Mouse (Mus musculus): ENCODE data around the gene Hat1.
A peak's percentile ranks its signal among the peaks of the same experiment; 100 is the strongest.

Gene Hat1

DNA sequence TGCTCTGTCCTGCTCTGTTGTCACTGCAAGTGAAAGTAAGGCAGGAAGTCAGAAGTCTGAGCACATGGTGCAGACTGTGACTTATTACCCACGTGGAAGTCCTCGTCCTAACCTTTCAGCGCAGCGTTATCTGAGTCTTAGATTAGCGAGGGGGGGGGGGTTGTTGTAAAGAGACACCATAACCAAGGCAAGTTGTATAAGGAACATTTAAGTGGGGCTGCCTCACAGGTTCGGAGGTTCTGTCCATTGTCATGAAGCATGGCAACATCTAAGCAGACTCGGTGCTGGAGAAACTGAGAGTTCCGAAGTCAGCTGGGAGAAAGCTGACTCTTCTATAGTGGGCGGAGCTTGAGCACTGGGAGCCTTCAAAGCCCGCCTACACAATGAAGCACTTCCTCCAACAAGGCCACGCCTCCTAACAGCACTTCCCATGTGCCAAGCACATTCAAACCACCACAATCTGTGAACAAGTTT is 12.3 kb upstream of the Hat1 start:
- no peak for DNase-seq (ENCODE audit: low spot score)

DNA sequence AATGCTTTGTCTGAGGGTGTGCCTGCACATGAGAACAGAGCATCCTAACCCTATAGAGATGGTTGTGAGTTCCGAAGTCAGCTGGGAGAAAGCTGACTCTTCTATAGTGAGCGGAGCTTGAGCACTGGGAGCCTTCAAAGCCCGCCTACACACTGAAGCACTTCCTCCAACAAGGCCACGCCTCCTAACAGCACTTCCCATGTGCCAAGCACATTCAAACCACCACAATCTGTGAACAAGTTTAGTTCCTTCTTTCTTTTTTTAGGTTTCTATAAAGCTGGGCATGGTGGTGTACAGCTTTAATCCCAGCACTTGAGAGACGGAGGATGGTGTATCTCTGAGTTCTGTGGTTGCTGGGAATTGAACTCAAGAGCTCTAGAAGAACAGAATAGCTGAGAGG is 11.3 kb upstream of the Hat1 start:
- no peak for DNase-seq (ENCODE audit: low spot score)

DNA sequence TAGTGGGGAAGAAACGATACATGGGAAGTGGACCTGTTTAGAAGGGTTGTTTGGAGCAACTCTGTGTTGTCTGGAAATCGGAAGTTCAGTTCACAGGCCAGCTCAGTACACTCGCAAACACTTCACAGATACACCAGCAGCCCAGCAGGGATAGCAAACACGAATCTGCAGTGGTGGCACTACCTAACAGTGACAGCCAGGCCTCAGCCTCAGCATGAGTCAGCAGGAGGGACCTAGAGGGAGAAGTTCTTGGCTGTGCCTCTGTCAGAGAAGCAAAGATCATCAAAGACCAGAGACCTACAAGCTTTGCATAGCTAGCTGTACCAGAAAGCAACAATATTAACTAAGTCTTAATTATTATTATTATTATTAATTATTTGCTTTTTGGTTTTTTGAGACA is 6.8 kb upstream of the Hat1 start:
- no peak for DNase-seq (ENCODE audit: low spot score)

DNA sequence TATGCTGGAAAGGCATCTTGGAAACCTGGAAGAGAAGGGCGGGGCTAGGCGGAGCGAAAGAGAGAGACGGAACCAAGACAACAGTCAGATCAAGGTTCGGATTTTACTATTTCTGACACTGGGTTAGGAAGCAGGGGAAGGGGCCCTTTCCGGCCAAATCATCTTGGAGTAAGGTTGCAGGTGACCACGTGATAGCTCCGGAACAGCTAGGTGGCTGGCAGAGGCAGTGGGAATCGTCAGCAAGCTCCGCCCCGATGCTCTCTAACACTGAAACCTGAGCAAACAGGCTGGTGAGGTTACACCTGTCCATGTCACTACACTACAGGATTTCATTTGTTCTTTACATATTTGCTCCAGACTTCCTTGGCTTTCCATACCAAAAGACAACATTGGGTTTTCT is 4.9 kb upstream of the Hat1 start:
- no peak for DNase-seq (ENCODE audit: low spot score)

DNA sequence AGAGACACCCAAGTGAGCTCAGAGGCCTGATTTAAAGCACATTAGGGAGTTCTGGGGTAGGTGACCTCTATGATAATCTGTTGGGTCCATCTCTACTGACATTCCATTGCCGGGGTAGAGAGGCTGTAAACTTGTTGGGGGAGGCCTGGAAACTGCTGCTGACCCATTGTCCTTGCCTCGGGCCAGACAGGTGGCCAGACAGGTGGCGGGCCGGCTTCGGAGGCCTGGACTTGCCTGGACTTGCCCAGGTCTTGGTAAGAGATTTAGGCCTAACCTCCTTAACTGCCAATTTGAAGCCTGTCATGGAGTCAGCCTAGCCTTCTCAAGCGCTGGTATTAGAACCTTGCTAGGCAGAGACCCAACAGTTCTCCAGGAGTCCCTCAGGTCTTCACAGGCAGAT is 992 bp upstream of the Hat1 start:
- DNase-seq (ENCODE audit: low spot score): no peak

DNA sequence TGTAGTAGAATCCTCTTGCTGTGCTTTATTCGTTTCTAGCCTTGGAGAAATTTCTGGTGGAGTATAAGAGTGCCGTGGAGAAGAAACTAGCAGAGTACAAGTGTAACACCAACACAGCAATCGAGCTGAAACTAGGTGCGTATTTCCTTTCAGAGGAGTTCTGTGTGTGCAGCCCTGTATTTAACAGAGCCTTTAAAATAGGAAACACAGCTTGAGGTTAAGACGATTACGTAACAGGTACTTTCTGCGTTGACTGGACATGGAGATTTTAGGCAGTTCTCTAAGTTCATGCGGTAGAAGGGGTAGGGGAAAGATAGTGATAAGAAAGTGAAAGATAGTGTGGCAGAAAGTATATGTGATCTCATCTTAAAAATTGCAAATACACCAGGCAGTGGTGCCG is 1.1 kb downstream of the Hat1 start:
- DNase-seq (ENCODE audit: low spot score): no peak

DNA sequence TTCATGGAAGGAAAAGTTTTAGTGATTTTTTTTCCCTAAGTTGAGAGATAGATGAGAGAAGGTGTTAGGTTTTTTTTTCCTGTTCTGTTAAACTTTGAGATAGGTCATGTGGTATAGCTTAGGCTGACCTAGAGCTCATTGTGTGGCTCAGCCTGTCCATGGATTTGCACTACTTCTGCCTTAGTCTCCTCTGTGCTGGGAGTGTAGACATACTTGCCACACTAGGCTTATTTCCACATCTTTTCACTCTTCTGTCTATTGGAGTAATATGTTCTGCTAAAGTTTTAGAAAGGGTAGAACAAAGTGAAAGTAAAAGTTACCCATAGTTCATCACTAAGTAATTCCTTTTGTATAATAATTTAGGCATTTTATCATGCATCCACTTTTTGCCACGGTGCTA is 16.9 kb downstream of the Hat1 start:
- DNase-seq (ENCODE audit: low spot score): no peak

DNA sequence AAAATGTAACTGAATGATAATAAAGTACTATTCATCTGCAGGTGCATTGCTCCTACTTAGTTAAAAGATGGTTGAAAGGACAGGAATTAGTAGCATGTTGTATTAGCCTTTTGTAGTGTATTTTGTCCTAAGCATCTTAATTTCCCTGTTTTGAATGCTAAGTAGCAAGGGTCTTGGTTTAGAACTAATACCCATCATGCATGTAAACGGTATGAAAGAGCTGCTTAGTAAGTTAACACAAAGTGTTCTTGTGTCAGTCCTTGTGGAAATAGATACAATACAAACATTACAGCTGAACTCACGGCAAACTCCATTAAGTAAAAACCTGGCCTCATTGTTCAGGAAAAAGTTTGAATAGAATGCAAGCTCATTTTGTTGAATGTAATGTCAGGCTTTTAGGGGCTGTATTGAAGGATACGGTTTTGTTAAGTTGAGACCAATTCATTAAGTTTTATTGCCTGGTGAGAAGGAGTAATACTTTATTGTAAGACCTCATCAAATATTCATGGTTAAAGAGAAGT is 30.1 kb downstream of the Hat1 start:
- no peak for DNase-seq (ENCODE audit: low spot score)

DNA sequence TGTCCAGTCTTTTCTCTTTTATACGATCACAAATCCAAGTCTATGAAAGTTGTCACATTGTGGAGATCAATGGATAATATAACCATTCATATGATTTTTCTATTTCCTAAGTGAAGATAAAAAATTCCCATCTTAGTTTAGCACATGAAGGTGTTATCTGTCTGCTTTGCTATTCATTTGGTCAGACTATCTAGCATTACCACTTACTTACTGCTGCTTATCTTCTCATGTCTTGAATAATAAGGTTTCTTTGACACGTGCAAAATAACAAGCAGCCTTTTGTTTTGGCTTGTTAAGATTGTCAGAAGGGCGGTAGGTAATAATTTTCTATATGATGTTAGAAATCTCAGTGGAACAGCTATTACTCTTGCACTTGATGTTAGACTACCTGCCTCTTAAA is 30.6 kb downstream of the Hat1 start:
- DNase-seq (ENCODE audit: low spot score): no peak

DNA sequence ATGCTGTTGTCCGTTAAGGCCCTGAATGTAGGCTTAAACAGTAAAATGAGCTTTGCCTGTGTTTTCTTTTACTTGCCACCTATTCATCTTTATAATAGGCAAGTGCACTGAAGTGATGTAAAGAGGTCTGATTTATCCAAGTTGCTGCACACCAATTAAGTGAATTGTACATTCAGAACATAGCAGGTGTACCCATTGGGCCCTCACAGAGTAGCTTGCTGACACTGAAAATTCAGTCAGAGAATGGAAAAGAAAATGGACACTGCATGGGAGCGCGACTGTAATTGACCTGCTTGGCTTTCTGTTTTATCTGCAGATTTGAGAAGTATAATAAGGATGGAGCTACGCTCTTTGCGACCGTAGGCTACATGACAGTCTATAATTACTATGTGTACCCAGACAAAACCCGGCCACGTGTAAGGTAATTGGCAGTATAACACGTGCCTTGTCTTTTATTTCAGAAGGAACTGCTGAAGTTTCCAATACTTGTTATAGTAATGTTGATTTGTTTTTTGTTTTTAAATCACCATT is 32.2 kb downstream of the Hat1 start:
- DNase-seq (ENCODE audit: low spot score): no peak

DNA sequence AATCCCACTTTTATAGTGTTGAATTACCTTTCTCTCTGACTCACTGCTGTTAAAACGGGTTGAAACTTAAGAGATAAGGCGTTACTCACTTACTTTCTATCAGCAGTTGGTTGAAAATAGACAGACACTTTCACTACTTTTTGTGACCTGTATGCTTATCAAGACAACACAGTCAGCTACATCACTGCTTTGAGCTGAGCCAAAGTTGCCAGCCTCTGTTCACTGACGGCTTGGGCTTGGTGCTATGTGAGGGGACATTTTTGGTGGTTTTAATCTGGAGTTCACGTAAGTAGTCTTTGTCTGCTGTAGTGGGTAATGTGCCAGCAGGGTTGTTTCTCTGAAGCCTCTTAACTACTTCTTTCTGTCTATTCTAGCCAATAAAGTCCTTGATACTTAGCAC is 35.8 kb downstream of the Hat1 start:
- DNase-seq (ENCODE audit: low spot score): no peak

DNA sequence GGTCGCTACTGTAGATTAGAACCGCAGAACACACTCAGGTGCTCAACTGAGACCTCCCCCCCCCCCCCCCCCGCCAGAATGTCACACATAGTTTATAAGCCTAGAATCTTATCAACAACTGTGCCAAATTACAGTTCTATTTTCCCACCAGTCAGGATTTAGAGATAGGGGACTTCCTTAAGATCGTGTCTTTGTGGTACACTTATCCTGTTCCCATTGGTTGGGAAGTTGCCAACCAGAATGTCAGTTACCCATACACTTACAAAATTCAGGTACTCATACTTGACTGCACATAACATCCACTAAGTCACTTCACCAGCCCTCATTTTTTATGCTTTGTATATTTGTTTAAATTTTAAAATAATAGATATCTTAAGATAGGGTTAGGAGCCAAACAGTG is 46.7 kb downstream of the Hat1 start:
- DNase-seq (ENCODE audit: low spot score): no peak

DNA sequence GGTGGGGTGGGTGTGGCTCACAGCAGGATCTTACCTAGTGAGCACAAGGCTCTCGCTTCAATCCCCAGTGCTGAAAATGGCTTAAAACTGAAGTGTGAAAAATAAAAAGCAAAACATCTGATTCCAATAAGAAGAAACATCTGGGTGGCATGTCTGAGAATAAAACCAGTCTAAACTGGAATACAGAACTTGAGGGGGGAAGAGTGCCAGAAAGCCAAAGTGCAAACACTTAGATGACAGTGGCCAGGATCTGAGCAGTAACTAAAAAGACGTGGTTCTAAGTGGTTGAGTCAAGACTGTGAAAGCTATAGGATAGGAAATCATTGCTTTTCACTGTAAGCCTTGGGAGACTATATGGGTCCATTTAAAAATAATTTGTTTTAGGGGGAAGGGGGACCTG is 54.6 kb downstream of the Hat1 start:
- no peak for DNase-seq (ENCODE audit: low spot score)

DNA sequence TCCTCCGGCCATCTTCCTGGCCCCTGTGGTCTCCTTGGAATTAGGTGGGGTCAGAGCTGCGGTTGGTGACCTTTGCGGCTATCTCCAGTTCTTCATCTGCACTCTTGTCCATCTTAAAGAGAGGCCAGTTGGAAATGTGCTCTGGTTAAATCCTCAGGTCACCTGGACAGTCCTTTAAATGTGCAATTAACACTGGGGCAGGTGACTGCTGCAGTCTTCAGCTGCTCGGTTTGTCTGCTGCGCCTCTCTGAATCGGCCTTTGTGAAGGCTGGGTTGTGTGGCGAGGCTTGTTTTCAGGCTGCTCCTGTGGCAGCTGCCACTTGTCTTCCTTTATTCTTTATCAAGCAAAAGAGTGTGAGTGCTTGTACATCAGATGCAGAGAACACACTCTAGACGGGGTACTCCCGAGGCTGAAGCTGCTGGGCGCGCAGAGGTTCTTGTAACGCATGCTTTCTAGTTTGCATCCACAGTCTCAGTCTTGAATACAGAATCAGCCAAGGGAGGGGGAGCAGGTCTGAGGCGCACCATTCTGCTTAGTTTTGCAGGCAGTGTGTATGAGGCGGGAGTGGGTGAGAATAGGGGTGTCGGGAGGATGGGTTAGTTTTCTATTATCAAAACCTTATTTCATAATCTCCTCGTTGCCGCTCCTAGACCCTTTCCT is 56.9 kb downstream of the Hat1 start:
- DNase-seq (ENCODE audit: low spot score): no peak

DNA sequence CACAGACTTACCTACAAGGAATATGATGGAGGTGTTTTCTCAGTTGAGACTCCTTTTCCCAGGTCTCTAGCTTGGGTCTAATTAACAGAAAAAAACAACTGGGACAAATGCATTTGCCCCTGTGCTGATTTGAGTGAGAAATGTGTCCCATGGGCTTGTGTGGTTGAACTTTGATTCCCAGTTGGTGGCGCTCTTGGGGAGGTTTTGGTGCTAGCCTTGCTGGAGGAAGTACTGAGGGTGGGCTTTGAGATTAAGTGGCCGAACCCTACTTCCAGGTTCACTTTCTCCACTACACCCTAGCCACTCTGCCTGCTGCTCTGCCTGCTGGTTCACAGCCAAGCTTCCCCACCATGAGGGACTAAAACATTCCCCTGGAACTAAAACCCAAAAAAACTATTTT is 60.8 kb downstream of the Hat1 start:
- DNase-seq (ENCODE audit: low spot score): no peak

DNA sequence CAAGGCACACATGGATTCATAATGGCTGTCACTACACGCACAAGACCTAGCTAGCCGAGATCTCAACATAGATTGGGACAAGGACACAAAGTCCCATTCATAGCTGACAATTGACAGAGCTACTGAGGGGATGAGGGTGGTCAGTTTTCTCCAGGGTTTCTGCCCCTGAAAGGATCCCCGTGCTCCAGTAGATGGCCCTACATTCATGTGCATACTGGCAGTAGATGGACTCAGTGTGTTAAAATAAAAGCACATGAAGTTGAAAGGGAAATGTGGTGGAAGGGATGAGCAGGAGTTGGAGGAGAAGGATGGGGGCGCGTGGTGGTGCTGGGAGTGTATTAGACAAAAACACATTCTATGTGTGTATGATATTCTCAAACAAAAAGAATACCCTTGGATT is 63.0 kb downstream of the Hat1 start:
- DNase-seq (ENCODE audit: low spot score): no peak

DNA sequence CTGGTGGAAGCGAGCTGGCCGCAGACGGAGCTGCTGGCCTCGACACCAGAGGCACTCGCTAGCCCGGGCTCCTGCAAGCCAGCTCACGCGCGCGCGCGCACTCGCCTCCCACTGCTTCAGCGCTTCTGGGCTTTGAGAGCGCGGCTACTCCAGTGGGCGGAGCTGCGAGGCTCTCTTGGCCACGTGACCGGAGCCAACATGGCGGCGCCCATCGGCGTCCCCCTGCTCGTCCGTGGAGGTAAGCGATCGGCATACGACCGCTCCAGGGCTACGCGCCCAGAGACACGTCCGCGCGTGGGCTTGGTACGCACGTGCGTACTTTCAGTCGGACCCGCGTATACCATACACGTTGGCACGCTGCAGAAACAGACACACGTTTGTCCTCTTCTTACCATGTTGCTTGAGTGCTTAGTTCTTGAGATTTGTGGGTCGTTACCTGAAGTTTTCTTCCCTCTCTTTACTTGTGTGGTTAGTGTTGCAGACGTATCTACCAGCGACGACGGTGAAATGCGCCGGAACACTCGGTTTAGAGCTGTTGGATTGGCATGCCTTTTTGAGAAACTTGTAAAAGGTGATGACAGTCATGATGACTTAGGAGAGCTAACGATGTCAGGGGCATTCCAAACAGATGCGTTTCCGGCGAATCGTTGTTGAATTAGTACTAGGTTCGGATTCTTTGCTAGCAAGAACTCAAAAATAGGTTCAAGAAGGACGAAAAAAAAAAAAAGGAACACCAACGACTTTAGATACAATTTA is 64.6 kb downstream of the Hat1 start, which contains the start of gene Metap1d:
Gene Metap1d (plus strand): TSS at position 116 of the 756 bp plus-strand sequence.
- DNase-seq (ENCODE audit: low spot score): peak; percentile 93

DNA sequence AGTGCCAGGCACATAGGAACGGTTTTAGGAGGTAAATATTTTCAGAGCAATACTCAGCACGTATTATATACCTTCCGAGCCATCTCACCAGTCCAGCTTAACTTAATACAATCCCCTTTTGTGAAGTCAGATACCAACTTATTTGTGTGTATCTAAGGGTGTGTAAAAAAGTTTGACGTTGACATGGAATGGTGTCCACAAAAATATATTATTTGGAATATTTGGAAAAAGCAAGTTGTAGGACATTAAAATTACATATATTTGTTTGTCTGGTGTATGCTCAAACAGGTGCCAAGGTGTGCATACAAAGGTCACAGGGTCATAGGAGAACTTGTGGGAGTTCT is 65.1 kb downstream of the Hat1 start:
- no peak for DNase-seq (ENCODE audit: low spot score)

DNA sequence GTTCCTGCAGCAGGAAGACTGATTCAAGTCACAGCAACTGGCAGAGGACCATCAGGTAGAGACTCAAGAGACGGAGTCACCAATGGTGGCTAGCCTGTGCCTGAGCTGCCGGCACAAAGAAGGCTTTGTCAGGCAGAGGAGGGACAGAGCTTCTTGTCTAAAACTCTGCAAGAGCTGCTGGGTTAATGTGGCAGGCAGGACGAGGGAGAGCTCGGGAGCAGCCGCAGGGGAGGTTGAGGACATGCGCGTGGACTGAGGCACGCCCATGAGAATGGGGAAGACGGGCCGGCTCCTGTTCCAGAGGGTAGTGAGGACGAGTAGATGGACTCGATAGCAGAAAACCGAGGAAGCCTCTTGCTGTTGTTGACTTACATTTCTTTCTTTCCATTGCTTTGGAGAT is 69.9 kb downstream of the Hat1 start:
- DNase-seq (ENCODE audit: low spot score): no peak

DNA sequence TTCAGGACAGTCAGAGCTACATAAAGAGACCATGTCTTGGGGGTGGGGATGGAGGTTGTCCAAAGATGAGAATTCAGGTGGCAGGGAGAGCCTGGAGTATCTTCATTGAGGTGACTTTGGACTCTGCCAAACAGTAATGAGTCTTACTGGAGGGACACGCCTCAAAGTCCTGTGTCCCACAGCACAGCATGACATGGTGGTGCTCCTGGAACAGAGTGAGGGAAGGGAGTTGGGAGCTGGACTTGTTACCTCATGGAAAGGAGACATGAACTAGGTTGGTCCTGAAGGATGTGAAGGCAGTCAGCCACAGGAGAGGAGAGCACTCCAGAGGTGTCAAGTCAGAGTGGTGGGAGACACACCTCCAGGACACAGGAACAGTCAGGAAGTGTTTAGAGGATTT is 70.9 kb downstream of the Hat1 start:
- DNase-seq (ENCODE audit: low spot score): no peak

DNA sequence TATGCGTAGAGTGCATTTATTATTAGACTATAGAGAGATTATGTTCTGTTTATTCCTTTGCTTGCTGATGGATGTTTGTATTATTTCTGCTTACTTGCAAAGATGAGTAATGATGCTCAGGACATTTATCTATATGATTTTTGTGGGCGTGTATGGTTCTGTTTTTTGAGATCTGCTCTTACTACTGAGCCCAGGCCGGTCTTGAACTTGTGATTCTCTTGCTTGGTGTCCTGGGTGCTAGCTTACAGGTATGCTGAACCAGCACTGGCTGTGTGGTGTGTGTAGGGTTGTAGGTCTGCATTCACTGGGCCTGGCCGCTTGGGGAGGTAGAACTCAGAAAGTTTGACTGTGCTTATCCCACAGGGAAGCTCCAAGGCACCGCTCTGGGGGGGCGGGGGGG is 72.4 kb downstream of the Hat1 start:
- DNase-seq (ENCODE audit: low spot score): no peak

DNA sequence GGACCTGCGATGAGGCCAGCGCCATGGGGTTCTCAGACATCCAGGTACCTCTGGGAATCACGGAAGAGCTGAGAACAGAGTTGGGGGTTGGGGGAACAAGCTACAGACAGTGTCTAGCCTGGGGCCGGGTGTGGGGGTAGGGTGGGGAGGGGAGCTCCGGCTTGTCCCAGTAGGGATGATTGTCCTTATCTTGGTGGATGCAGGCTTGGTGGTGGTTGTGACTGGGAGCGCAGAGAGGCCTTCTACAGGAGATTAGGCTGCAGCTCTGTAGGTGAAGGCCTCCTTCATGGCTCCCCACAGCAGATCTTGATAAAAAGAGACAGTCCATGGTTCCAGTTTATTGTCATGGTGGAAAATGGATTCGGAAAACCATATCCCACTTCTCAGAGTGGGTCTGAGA is 72.8 kb downstream of the Hat1 start:
- no peak for DNase-seq (ENCODE audit: low spot score)

DNA sequence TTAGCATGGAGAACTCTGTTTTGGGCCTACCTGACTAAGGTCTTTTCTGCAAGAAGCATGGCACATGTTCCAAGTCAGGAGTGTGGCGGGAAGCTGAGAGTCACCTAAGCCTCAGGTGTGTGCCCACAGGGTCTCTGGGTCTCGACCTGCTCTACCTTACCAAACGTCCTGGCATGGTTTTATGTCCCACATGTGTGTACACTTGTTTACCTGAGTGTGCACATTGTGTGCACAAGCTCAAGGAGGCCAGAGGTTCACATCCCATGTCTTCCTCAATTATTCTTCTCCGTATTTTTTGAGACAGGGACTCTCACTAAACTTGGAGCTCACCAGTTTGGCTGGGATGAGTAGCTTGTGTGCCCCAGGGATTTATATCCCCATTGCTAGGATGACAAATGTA is 73.3 kb downstream of the Hat1 start:
- DNase-seq (ENCODE audit: low spot score): no peak

DNA sequence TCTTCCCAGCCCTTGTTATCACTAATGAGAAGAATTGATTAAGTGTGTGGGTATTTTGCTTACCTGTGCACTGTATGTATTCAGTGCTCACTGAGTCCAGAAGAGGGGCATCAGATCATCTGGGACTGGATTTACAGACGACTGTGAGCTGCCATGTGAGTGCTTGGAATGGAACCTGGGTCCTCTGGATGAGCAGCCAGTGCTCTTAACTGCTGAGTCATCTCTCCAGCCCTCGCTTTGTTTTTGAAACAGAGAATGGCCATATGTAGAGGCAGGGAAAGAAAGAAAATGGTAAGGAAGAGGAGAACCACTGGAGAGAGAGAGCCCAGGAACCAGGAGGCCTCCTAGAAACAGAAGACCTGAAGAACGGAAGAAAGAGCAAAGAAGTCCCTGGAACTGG is 73.8 kb downstream of the Hat1 start:
- no peak for DNase-seq (ENCODE audit: low spot score)

Data from ovary, postnatal 36 days (tissue).